Comparison of ENCODE assay signal across 24 mouse cellular contexts in the genomic region with DNA sequence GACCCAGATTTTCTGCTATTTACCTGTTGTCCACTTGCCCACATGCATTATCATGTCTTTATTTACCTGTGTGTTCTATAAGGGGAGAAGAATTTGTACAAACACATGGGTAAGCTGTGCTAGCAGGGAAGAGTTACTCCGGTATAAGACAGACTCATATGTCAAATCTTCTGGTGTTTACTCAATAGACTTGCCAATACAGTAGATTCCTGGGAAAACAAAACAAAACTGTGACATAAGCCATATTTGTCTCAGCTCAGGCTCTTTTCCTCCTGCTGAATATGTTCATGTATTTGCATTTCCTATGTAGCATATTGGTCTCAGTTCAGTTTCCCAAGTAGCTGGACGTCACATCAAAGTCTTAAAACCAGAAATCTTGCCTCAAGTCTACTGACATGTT.
DNase-seq lines count a peak whose midpoint lies in the region; ATAC-seq and TF ChIP-seq lines count a peak whose summit lies in the region.
"Had no signal": no experiment of that assay in that cellular context is flagged by ENCODE, and none has a peak within 500 bp of the region (broad histone marks: within the 10 kb centered on the region; RNA-seq: fewer than 3 reads in every experiment).

No protein-coding gene starts in this region.

- no peaks in the 10 kb centered on the region for H3K9me3 ChIP-seq in forebrain, embryonic 14.5 days (replicated peaks; ENCODE audit: control insufficient read depth, low read length)
- H3K9me3 ChIP-seq in forebrain, embryonic 10.5 days, result no peaks in the 10 kb centered on the region
- no peaks in the 10 kb centered on the region for H3K9me3 ChIP-seq in forebrain, embryonic 16.5 days (ENCODE audit: control insufficient read depth, low read length)
- H3K9me3 ChIP-seq: embryonic facial prominence, embryonic 13.5 days; embryonic facial prominence, embryonic 15.5 days had no signal

- H3K27me3 ChIP-seq in forebrain, embryonic 14.5 days (replicated peaks; ENCODE audit: control insufficient read depth, insufficient read depth, low read length), result no peaks in the 10 kb centered on the region
- no peaks in the 10 kb centered on the region for H3K27me3 ChIP-seq in forebrain, embryonic 10.5 days (ENCODE audit: poor library complexity, severe bottlenecking)
- H3K27me3 ChIP-seq in forebrain, embryonic 16.5 days (replicated peaks; ENCODE audit: control insufficient read depth, insufficient read depth, low read length), result no peaks in the 10 kb centered on the region
- H3K27me3 ChIP-seq: embryonic facial prominence, embryonic 13.5 days; embryonic facial prominence, embryonic 15.5 days; Patski had no signal

- no peak overlapping the region for H3K4me2 ChIP-seq in forebrain, embryonic 14.5 days (ENCODE audit: low read length)
- no peak overlapping the region for H3K4me2 ChIP-seq in forebrain, embryonic 16.5 days (ENCODE audit: low read length)
- H3K4me2 ChIP-seq: embryonic facial prominence, embryonic 13.5 days; embryonic facial prominence, embryonic 15.5 days had no signal

- H3K36me3 ChIP-seq in forebrain, embryonic 14.5 days (ENCODE audit: control insufficient read depth, insufficient read depth, low read length), result no peaks in the 10 kb centered on the region
- H3K36me3 ChIP-seq in forebrain, embryonic 10.5 days (replicated peaks), result no peaks in the 10 kb centered on the region
- no peaks in the 10 kb centered on the region for H3K36me3 ChIP-seq in forebrain, embryonic 16.5 days (ENCODE audit: control insufficient read depth, insufficient read depth)
- H3K36me3 ChIP-seq: embryonic facial prominence, embryonic 13.5 days; embryonic facial prominence, embryonic 15.5 days had no signal

- TF ChIP-seq CTCF in brain, embryonic 14.5 days (IDR thresholded peaks at IDR 0.05; ENCODE audit: borderline replicate concordance, extremely low read depth, insufficient read depth, insufficient read length), result no peak

- no peaks in the 10 kb centered on the region for H3K4me1 ChIP-seq in forebrain, embryonic 14.5 days (ENCODE audit: control insufficient read depth, insufficient read depth, low read length)
- H3K4me1 ChIP-seq in forebrain, embryonic 10.5 days, result no peaks in the 10 kb centered on the region
- H3K4me1 ChIP-seq in forebrain, embryonic 16.5 days (replicated peaks; ENCODE audit: control insufficient read depth, insufficient read depth, low read length), result no peaks in the 10 kb centered on the region
- H3K4me1 ChIP-seq: embryonic facial prominence, embryonic 13.5 days had no signal

- H3K27ac ChIP-seq in forebrain, embryonic 14.5 days (ENCODE audit: low read depth, low read length), result no peak overlapping the region
- H3K27ac ChIP-seq in forebrain, embryonic 10.5 days, result no peak overlapping the region
- H3K27ac ChIP-seq in forebrain, embryonic 16.5 days (ENCODE audit: low read length), result no peak overlapping the region
- H3K27ac ChIP-seq: embryonic facial prominence, embryonic 13.5 days; embryonic facial prominence, embryonic 15.5 days; gastrocnemius, adult 2 months had no signal

- no peak overlapping the region for H3K9ac ChIP-seq in forebrain, embryonic 14.5 days (ENCODE audit: low read length)
- no peak overlapping the region for H3K9ac ChIP-seq in forebrain, embryonic 16.5 days (replicated peaks; ENCODE audit: low read depth, low read length)
- H3K9ac ChIP-seq: embryonic facial prominence, embryonic 13.5 days; embryonic facial prominence, embryonic 15.5 days had no signal

- no peak for ATAC-seq in forebrain, embryonic 14.5 days
- ATAC-seq in forebrain, embryonic 16.5 days, result peak; percentile 92
- ATAC-seq in megakaryocyte-erythroid progenitor cell, adult 5-6 weeks (replicated peaks; ENCODE audit: low FRiP score, low TSS enrichment, poor library complexity, severe bottlenecking), result no peak
- ATAC-seq: activated CD4-positive, CD25-positive, alpha-beta regulatory T cell, adult 4 months; Patski had no signal

- no peak overlapping the region for H3K4me3 ChIP-seq in forebrain, embryonic 14.5 days (ENCODE audit: low read depth, low read length)
- H3K4me3 ChIP-seq in forebrain, embryonic 10.5 days, result no peak overlapping the region
- no peak overlapping the region for H3K4me3 ChIP-seq in forebrain, embryonic 16.5 days (replicated peaks; ENCODE audit: low read length)
- H3K4me3 ChIP-seq: embryonic facial prominence, embryonic 13.5 days; embryonic facial prominence, embryonic 15.5 days; erythroblast, embryonic 14.5 days; gastrocnemius, adult 2 months had no signal

- DNase-seq in forebrain, embryonic 14.5 days (ENCODE audit: low spot score), result peak; percentile 14
- DNase-seq in forebrain, embryonic 10.5 days (ENCODE audit: extremely low spot score, low spot score), result no peak
- peak; percentile 9 for DNase-seq in adipocyte (ENCODE audit: low spot score)
- DNase-seq in brain, embryonic 14.5 days (ENCODE audit: low read depth), result peak; percentile 8
- DNase-seq in thymus, postnatal 36 days, result no peak
- no peak for DNase-seq in left cerebral cortex, adult 8-10 months (ENCODE audit: low spot score in 2 of 2)
- DNase-seq: adrenal gland, adult 2 months; adrenal gland, postnatal 10 days; adrenal gland, postnatal 25 days; cerebellum, adult 11 months; cerebellum, adult 18-20 months; cerebellum, adult 8-10 months; cerebellum, adult 9-11 months; cerebellum, postnatal 14 days; cerebellum, postnatal 36 days; embryo, embryonic 11 days; gastrocnemius, adult 2 months had no signal

- no peak for TF ChIP-seq POLR2A in brain, embryonic 14.5 days (IDR thresholded peaks at IDR 0.05; ENCODE audit: borderline replicate concordance, extremely low read depth, insufficient read depth, insufficient read length, poor library complexity, severe bottlenecking)

- WGBS in forebrain, embryonic 14.5 days, result 93% methylated on average over 2 of the region's 2 CpGs
- 88% methylated on average over 2 of the region's 2 CpGs for WGBS in forebrain, embryonic 10.5 days
- WGBS in forebrain, embryonic 16.5 days, result 72% methylated on average over 2 of the region's 2 CpGs

Comparison
In these comparisons a context has a peak if more than half of its experiments do, and no peak if none do; other contexts are left out.
1. DNase-seq: peak in forebrain, embryonic 14.5 days (single experiment), adipocyte (single experiment) and brain, embryonic 14.5 days (single experiment); none in forebrain, embryonic 10.5 days (single experiment), thymus, postnatal 36 days (0 of 2) and left cerebral cortex, adult 8-10 months (0 of 2).